Comparison of ENCODE assay signal across 30 mouse cellular contexts in the genomic region with DNA sequence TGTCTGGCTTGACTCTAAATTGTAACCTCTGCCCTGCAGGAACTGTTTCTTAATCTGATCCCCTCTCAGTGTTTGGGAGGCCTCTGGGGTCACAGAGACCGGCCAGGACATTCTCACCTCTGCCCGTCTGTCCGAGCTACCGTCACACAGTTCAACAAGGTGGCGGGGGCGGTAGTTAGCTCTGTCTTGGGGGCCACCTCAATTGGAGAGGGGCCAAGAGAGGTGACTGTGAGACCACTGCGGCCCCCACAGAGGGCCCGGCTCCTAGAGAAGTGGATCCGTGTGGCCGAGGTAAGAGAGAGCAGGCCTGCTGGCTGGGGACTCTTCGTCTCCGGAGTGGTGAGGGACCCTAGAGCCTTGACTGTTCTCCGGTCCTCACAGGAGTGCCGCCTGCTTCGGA. TPM values are rescaled to one million over a fixed set of nuclear protein-coding genes. Genes with fewer than 3 reads are reported as not detected.
DNase-seq lines count a peak whose midpoint lies in the region; ATAC-seq lines count a peak whose summit lies in the region.
"Had no signal": no experiment of that assay in that cellular context is flagged by ENCODE, and none has a peak within 500 bp of the region (broad histone marks: within the 10 kb centered on the region; RNA-seq: fewer than 3 reads in every experiment).

No protein-coding gene starts in this region.

- H3K9me3 ChIP-seq in neural tube, embryonic 11.5 days (ENCODE audit: control insufficient read depth, low read length), result no peaks in the 10 kb centered on the region
- no peaks in the 10 kb centered on the region for H3K9me3 ChIP-seq in neural tube, embryonic 15.5 days (replicated peaks)
- no peaks in the 10 kb centered on the region for H3K9me3 ChIP-seq in embryonic facial prominence, embryonic 13.5 days
- H3K9me3 ChIP-seq in midbrain, embryonic 15.5 days, result no peaks in the 10 kb centered on the region
- H3K9me3 ChIP-seq: G1E; heart, embryonic 13.5 days; hindbrain, embryonic 15.5 days; megakaryocyte, embryonic 14.5 days; midbrain, embryonic 12.5 days had no signal

- peak; percentile 91 for DNase-seq in heart, adult 11 months
- DNase-seq in heart, adult 9 months (ENCODE audit: low spot score in 2 of 2), result no peak
- no peak for DNase-seq in neural tube, embryonic 11.5 days (ENCODE audit: low spot score)
- no peak for DNase-seq in spleen, postnatal 36 days (ENCODE audit: low spot score in 2 of 2)
- DNase-seq: adrenal gland, adult 8-10 months; cerebellum, adult 9-10 months; embryo, embryonic 11 days; gastrocnemius, adult 2 months; gastrocnemius, postnatal 36 days; heart, adult 2 months; heart, postnatal 10 days; kidney, adult 18-20 months; layer of hippocampus, adult 9-11 months; liver; lung, adult 18-20 months; lung, postnatal 4 days; spleen, adult 18-20 months; thymus, postnatal 25 days had no signal

- H3K36me3 ChIP-seq in neural tube, embryonic 11.5 days (ENCODE audit: control insufficient read depth, insufficient read depth, low read length), result peaks cover 12% of the 10 kb centered on the region
- peaks cover 41% of the 10 kb centered on the region for H3K36me3 ChIP-seq in neural tube, embryonic 15.5 days
- H3K36me3 ChIP-seq in embryonic facial prominence, embryonic 13.5 days, result peaks cover 53% of the 10 kb centered on the region
- H3K36me3 ChIP-seq in midbrain, embryonic 15.5 days (replicated peaks), result peaks cover 10% of the 10 kb centered on the region; the same call in 1 of the 2 replicates

- no peak for ATAC-seq in neural tube, embryonic 11.5 days (ENCODE audit: insufficient read depth, low FRiP score, low TSS enrichment)
- ATAC-seq in neural tube, embryonic 15.5 days (ENCODE audit: low FRiP score), result no peak
- no peak for ATAC-seq in embryonic facial prominence, embryonic 13.5 days (ENCODE audit: insufficient number of reproducible peaks, insufficient read depth, low FRiP score, low TSS enrichment, low read depth)
- ATAC-seq in midbrain, embryonic 15.5 days (replicated peaks), result no peak
- ATAC-seq: forebrain, embryonic 14.5 days; lung, postnatal 0 days had no signal

- no peaks in the 10 kb centered on the region for H3K27me3 ChIP-seq in neural tube, embryonic 11.5 days (ENCODE audit: control insufficient read depth, insufficient read depth, low read length)
- no peaks in the 10 kb centered on the region for H3K27me3 ChIP-seq in neural tube, embryonic 15.5 days (replicated peaks)
- no peaks in the 10 kb centered on the region for H3K27me3 ChIP-seq in embryonic facial prominence, embryonic 13.5 days
- H3K27me3 ChIP-seq in midbrain, embryonic 15.5 days (replicated peaks), result no peaks in the 10 kb centered on the region
- H3K27me3 ChIP-seq: heart, embryonic 13.5 days; hindbrain, embryonic 15.5 days; megakaryocyte, embryonic 14.5 days; midbrain, embryonic 12.5 days had no signal

- H3K4me1 ChIP-seq in neural tube, embryonic 11.5 days (ENCODE audit: control insufficient read depth, insufficient read depth, low read length), result peaks cover 9% of the 10 kb centered on the region; the same call in 1 of the 2 replicates
- H3K4me1 ChIP-seq in neural tube, embryonic 15.5 days, result peaks cover 22% of the 10 kb centered on the region
- H3K4me1 ChIP-seq in embryonic facial prominence, embryonic 13.5 days, result peaks cover 15% of the 10 kb centered on the region
- H3K4me1 ChIP-seq in midbrain, embryonic 15.5 days, result peaks cover 23% of the 10 kb centered on the region

- H3K9ac ChIP-seq in neural tube, embryonic 11.5 days (ENCODE audit: low read length), result no peak overlapping the region
- H3K9ac ChIP-seq in neural tube, embryonic 15.5 days (replicated peaks), result no peak overlapping the region
- peak overlapping the region; percentile 27; the same call in 1 of the 2 replicates for H3K9ac ChIP-seq in embryonic facial prominence, embryonic 13.5 days
- no peak overlapping the region for H3K9ac ChIP-seq in midbrain, embryonic 15.5 days
- H3K9ac ChIP-seq: heart, embryonic 13.5 days; hindbrain, embryonic 15.5 days; midbrain, embryonic 12.5 days had no signal

- H3K4me2 ChIP-seq in neural tube, embryonic 11.5 days (ENCODE audit: low read depth), result no peak overlapping the region
- no peak overlapping the region for H3K4me2 ChIP-seq in neural tube, embryonic 15.5 days
- no peak overlapping the region for H3K4me2 ChIP-seq in embryonic facial prominence, embryonic 13.5 days
- H3K4me2 ChIP-seq in midbrain, embryonic 15.5 days, result no peak overlapping the region
- H3K4me2 ChIP-seq: heart, embryonic 13.5 days; hindbrain, embryonic 15.5 days; midbrain, embryonic 12.5 days had no signal

- 93% methylated on average over 15 of the region's 15 CpGs for WGBS in neural tube, embryonic 11.5 days
- WGBS in neural tube, embryonic 15.5 days, result 96% methylated on average over 15 of the region's 15 CpGs
- 87% methylated on average over 15 of the region's 15 CpGs for WGBS in embryonic facial prominence, embryonic 13.5 days
- 94% methylated on average over 15 of the region's 15 CpGs for WGBS in midbrain, embryonic 15.5 days

- H3K4me3 ChIP-seq in neural tube, embryonic 11.5 days (ENCODE audit: low read depth, low read length), result 0 out of 2 replicates have a peak overlapping the region, but pooled peaks have one; percentile 2
- H3K4me3 ChIP-seq in neural tube, embryonic 15.5 days (replicated peaks), result no peak overlapping the region
- H3K4me3 ChIP-seq in embryonic facial prominence, embryonic 13.5 days, result no peak overlapping the region
- H3K4me3 ChIP-seq in midbrain, embryonic 15.5 days, result no peak overlapping the region
- H3K4me3 ChIP-seq: gastrocnemius, adult 2 months; heart, adult 2 months; heart, embryonic 13.5 days; hindbrain, embryonic 15.5 days; megakaryocyte, embryonic 14.5 days; midbrain, embryonic 12.5 days had no signal

- no peak overlapping the region for H3K27ac ChIP-seq in neural tube, embryonic 11.5 days (ENCODE audit: low read depth, low read length)
- H3K27ac ChIP-seq in neural tube, embryonic 15.5 days (replicated peaks), result no peak overlapping the region
- H3K27ac ChIP-seq in embryonic facial prominence, embryonic 13.5 days, result no peak overlapping the region
- H3K27ac ChIP-seq in midbrain, embryonic 15.5 days, result no peak overlapping the region
- H3K27ac ChIP-seq: gastrocnemius, adult 2 months; heart, adult 2 months; heart, embryonic 13.5 days; hindbrain, embryonic 15.5 days; kidney, postnatal 0 days; midbrain, embryonic 12.5 days; stomach, postnatal 0 days had no signal

RNA-seq across cellular contexts. Expression of gene Rgl2, which starts 3.6 kb away (rescaled TPM):
- polyA plus RNA-seq in neural tube, embryonic 11.5 days (2014; fragmentation: Nextera tagmentation; extraction: Ambion mirVana), result 38.7 and 42.6 TPM in 2 replicates
- polyA plus RNA-seq in neural tube, embryonic 15.5 days (2015; fragmentation: Nextera tagmentation; extraction: Ambion mirVana), result 56.8 and 58.8 TPM in 2 replicates
- polyA plus RNA-seq in embryonic facial prominence, embryonic 13.5 days (2015; fragmentation: Nextera tagmentation; extraction: Ambion mirVana), result 61.2 and 63.7 TPM in 2 replicates
- polyA plus RNA-seq in midbrain, embryonic 15.5 days (2015; fragmentation: Nextera tagmentation; extraction: Ambion mirVana), result 60.9 and 61.1 TPM in 2 replicates

RNA-seq across cellular contexts. Expression of gene Pfdn6, which starts 7.2 kb away (rescaled TPM):
- polyA plus RNA-seq in neural tube, embryonic 11.5 days (2014; fragmentation: Nextera tagmentation; extraction: Ambion mirVana), result 190 and 195 TPM in 2 replicates
- 173 and 183 TPM in 2 replicates for polyA plus RNA-seq in neural tube, embryonic 15.5 days (2015; fragmentation: Nextera tagmentation; extraction: Ambion mirVana)
- polyA plus RNA-seq in embryonic facial prominence, embryonic 13.5 days (2015; fragmentation: Nextera tagmentation; extraction: Ambion mirVana), result 176 and 190 TPM in 2 replicates
- polyA plus RNA-seq in midbrain, embryonic 15.5 days (2015; fragmentation: Nextera tagmentation; extraction: Ambion mirVana), result 178 TPM in 2 replicates

RNA-seq across cellular contexts. Expression of gene Wdr46, which starts 7.5 kb away (rescaled TPM):
- 29.5 and 33.4 TPM in 2 replicates for polyA plus RNA-seq in neural tube, embryonic 11.5 days (2014; fragmentation: Nextera tagmentation; extraction: Ambion mirVana)
- polyA plus RNA-seq in neural tube, embryonic 15.5 days (2015; fragmentation: Nextera tagmentation; extraction: Ambion mirVana), result 25.1 and 29.3 TPM in 2 replicates
- 36.2 and 40.7 TPM in 2 replicates for polyA plus RNA-seq in embryonic facial prominence, embryonic 13.5 days (2015; fragmentation: Nextera tagmentation; extraction: Ambion mirVana)
- polyA plus RNA-seq in midbrain, embryonic 15.5 days (2015; fragmentation: Nextera tagmentation; extraction: Ambion mirVana), result 25.9 and 26.2 TPM in 2 replicates

RNA-seq across cellular contexts. Expression of gene Zbtb22, which starts 17.3 kb away (rescaled TPM):
- 10.5 and 11.2 TPM in 2 replicates for polyA plus RNA-seq in neural tube, embryonic 11.5 days (2014; fragmentation: Nextera tagmentation; extraction: Ambion mirVana)
- polyA plus RNA-seq in neural tube, embryonic 15.5 days (2015; fragmentation: Nextera tagmentation; extraction: Ambion mirVana), result 13.7 and 15.8 TPM in 2 replicates
- polyA plus RNA-seq in embryonic facial prominence, embryonic 13.5 days (2015; fragmentation: Nextera tagmentation; extraction: Ambion mirVana), result 15.4 and 17.6 TPM in 2 replicates
- 18.1 and 18.3 TPM in 2 replicates for polyA plus RNA-seq in midbrain, embryonic 15.5 days (2015; fragmentation: Nextera tagmentation; extraction: Ambion mirVana)

RNA-seq across cellular contexts. Expression of gene Tapbp, which starts 17.3 kb away (rescaled TPM):
- polyA plus RNA-seq in neural tube, embryonic 11.5 days (2014; fragmentation: Nextera tagmentation; extraction: Ambion mirVana), result 12.9 and 16.2 TPM in 2 replicates
- 35.3 and 51.3 TPM in 2 replicates for polyA plus RNA-seq in neural tube, embryonic 15.5 days (2015; fragmentation: Nextera tagmentation; extraction: Ambion mirVana)
- 26.6 and 31.9 TPM in 2 replicates for polyA plus RNA-seq in embryonic facial prominence, embryonic 13.5 days (2015; fragmentation: Nextera tagmentation; extraction: Ambion mirVana)
- polyA plus RNA-seq in midbrain, embryonic 15.5 days (2015; fragmentation: Nextera tagmentation; extraction: Ambion mirVana), result 23.6 and 28.6 TPM in 2 replicates
